Mouse (Mus musculus) forebrain, embryonic 13.5 days (tissue): ENCODE measurements around the gene Aprt. TPM values are rescaled to one million over a fixed set of nuclear protein-coding genes. Genes with fewer than 3 reads are reported as not detected.

Experiments
- ATAC-seq: fragments of 200-750 bp; cut with Nextera tagmentation; 2 replicates; pipeline ENCODE4 v1.8.0; 2017
- H3K27ac ChIP-seq: fragments of 300-500 bp; sonication (generic); 2 replicates; pipeline ENCODE4 v1.5.1; 2015; ENCODE audit warnings: inconsistent platforms, mild to moderate bottlenecking, moderate library complexity
- H3K27me3 ChIP-seq: fragments of 300-500 bp; sonication (generic); 2 replicates; pipeline ENCODE4 v1.6.1; 2015; ENCODE audit warnings: mild to moderate bottlenecking, inconsistent platforms
- H3K36me3 ChIP-seq: fragments of 300-500 bp; sonication (generic); 2 replicates; pipeline ENCODE4 v1.6.1; 2015; ENCODE audit warnings: mild to moderate bottlenecking, inconsistent platforms; ENCODE audit not compliant: poor library complexity, severe bottlenecking
- H3K4me1 ChIP-seq: fragments of 300-500 bp; sonication (generic); 2 replicates; pipeline ENCODE4 v1.6.1; 2015; ENCODE audit warnings: inconsistent platforms
- H3K4me2 ChIP-seq: fragments of 300-500 bp; sonication (generic); 2 replicates; pipeline ENCODE4 v1.6.1; 2015; ENCODE audit warnings: inconsistent platforms, mild to moderate bottlenecking, moderate library complexity
- H3K4me3 ChIP-seq: fragments of 300-500 bp; sonication (generic); 2 replicates; pipeline ENCODE4 v1.5.1; 2015; ENCODE audit warnings: mild to moderate bottlenecking, inconsistent platforms
- H3K9ac ChIP-seq: fragments of 300-500 bp; sonication (generic); 2 replicates; pipeline ENCODE4 v1.6.1; 2015; ENCODE audit warnings: mild to moderate bottlenecking, inconsistent platforms
- H3K9me3 ChIP-seq: fragments of 300-500 bp; sonication (generic); replicated peaks from 2 replicates; pipeline ENCODE4 v1.6.1; 2016; ENCODE audit warnings: inconsistent platforms
- WGBS: fragments of 180-500 bp; shearing (Covaris S2); methylation state at CpG from one replicate; pipeline ENCODE4 v1.1.7; 2015; 5-methylcytosine and 5-hydroxymethylcytosine counted together
- polyA plus RNA-seq: library from polyadenylated mRNA; unstranded; fragments of >200 nt; fragmentation: Nextera tagmentation; extraction: Ambion mirVana; gene quantifications from 2 replicates; pipeline ENCODE4 v1.2.1, GENCODE M21; 2015

Gene Aprt
- polyA plus RNA-seq, 1 experiment from 2014 or later, result 193 TPM

GRCm38 (mm10) chr8:122556030-122557009, 20.4 kb downstream of the Aprt start:
- WGBS, result 63% methylated on average over 12 of the region's 12 CpGs
- no peaks in the 10 kb centered on the region for H3K9me3 ChIP-seq
- H3K9ac ChIP-seq, result no peak overlapping the region
- H3K27ac ChIP-seq, result no peak overlapping the region
- no peak for ATAC-seq
- no peaks in the 10 kb centered on the region for H3K36me3 ChIP-seq
- no peak overlapping the region for H3K4me3 ChIP-seq
- H3K4me2 ChIP-seq, result no peak overlapping the region
- peaks cover 9% of the 10 kb centered on the region for H3K27me3 ChIP-seq
- H3K4me1 ChIP-seq, result peaks cover 5% of the 10 kb centered on the region

GRCm38 (mm10) chr8:122554786-122555185, 21.9 kb downstream of the Aprt start:
- Histone ChIP-seq H3K4me2 (no peak overlapping the region), H3K9ac (no peak overlapping the region), H3K4me3 (no peak overlapping the region), H3K9me3 (no peaks in the 10 kb centered on the region), H3K27ac (no peak overlapping the region), H3K27me3 (peaks cover 25% of the 10 kb centered on the region), H3K4me1 (peaks cover 18% of the 10 kb centered on the region), H3K36me3 (no peaks in the 10 kb centered on the region)
- ATAC-seq, result no peak
- WGBS, result 79% methylated on average over 6 of the region's 6 CpGs

GRCm38 (mm10) chr8:122551265-122552051, 25.3 kb downstream of the Aprt start, which contains the start of gene Piezo1:
Piezo1 (minus strand) TSS chr8:122551329.
- Histone ChIP-seq H3K36me3 (no peaks in the 10 kb centered on the region), H3K9me3 (no peaks in the 10 kb centered on the region), H3K4me1 (peaks cover 18% of the 10 kb centered on the region), H3K9ac (peak within 1 kb of the TSS; percentile 64), H3K4me2 (peak within 1 kb of the TSS; percentile 83), H3K27ac (no peak within 1 kb of the TSS), H3K27me3 (peaks cover 47% of the 10 kb centered on the region), H3K4me3 (peak within 1 kb of the TSS; percentile 47)
- ATAC-seq, result peak; percentile 54
- WGBS, result 12% methylated on average over 51 of the region's 56 CpGs

GRCm38 (mm10) chr8:122550995-122551264, 25.8 kb downstream of the Aprt start:
- Histone ChIP-seq H3K4me2 (peak overlapping the region; percentile 83), H3K36me3 (no peaks in the 10 kb centered on the region), H3K27me3 (peaks cover 47% of the 10 kb centered on the region), H3K4me1 (peaks cover 18% of the 10 kb centered on the region), H3K9ac (peak overlapping the region; percentile 64), H3K9me3 (no peaks in the 10 kb centered on the region), H3K4me3 (peak overlapping the region; percentile 47), H3K27ac (no peak overlapping the region)
- WGBS, result under 1% methylated on average over 38 of the region's 43 CpGs
- ATAC-seq, result no peak

- H3K9me3 ChIP-seq, result no peaks in the 10 kb centered on the region
- peaks cover 47% of the 10 kb centered on the region for H3K27me3 ChIP-seq
- H3K4me1 ChIP-seq, result peaks cover 18% of the 10 kb centered on the region
- peak; percentile 65; the same call in 1 of the 2 replicates for ATAC-seq
- H3K4me3 ChIP-seq, result peak overlapping the region; percentile 47
- no peaks in the 10 kb centered on the region for H3K36me3 ChIP-seq
- 5% methylated on average over 39 of the region's 52 CpGs for WGBS
- peak overlapping the region; percentile 83 for H3K4me2 ChIP-seq
- no peak overlapping the region for H3K27ac ChIP-seq
- H3K9ac ChIP-seq, result peak overlapping the region; percentile 64
Measured at GRCm38 (mm10) chr8:122550234-122550994, 26.3 kb downstream of the Aprt start.

GRCm38 (mm10) chr8:122548891-122549439, 27.7 kb downstream of the Aprt start:
- Histone ChIP-seq H3K4me3 (no peak overlapping the region), H3K36me3 (no peaks in the 10 kb centered on the region), H3K4me1 (peaks cover 18% of the 10 kb centered on the region), H3K9ac (no peak overlapping the region), H3K27me3 (peaks cover 47% of the 10 kb centered on the region), H3K9me3 (no peaks in the 10 kb centered on the region), H3K4me2 (no peak overlapping the region), H3K27ac (no peak overlapping the region)
- ATAC-seq, result no peak
- 88% methylated on average over 3 of the region's 3 CpGs for WGBS

- Histone ChIP-seq H3K27ac (no peak overlapping the region), H3K9me3 (no peaks in the 10 kb centered on the region), H3K4me2 (no peak overlapping the region), H3K4me3 (no peak overlapping the region), H3K36me3 (no peaks in the 10 kb centered on the region), H3K27me3 (peaks cover 47% of the 10 kb centered on the region), H3K9ac (no peak overlapping the region), H3K4me1 (peaks cover 18% of the 10 kb centered on the region)
- no peak for ATAC-seq
- WGBS, result 80% methylated on average over 13 of the region's 13 CpGs
Measured at GRCm38 (mm10) chr8:122548331-122548730, 28.4 kb downstream of the Aprt start.

- H3K4me2 ChIP-seq, result no peak overlapping the region
- H3K9me3 ChIP-seq, result no peaks in the 10 kb centered on the region
- no peaks in the 10 kb centered on the region for H3K36me3 ChIP-seq
- peaks cover 18% of the 10 kb centered on the region for H3K4me1 ChIP-seq
- H3K27ac ChIP-seq, result no peak overlapping the region
- 37% methylated on average over 5 of the region's 5 CpGs for WGBS
- no peak overlapping the region for H3K9ac ChIP-seq
- ATAC-seq, result no peak
- peaks cover 47% of the 10 kb centered on the region for H3K27me3 ChIP-seq
- no peak overlapping the region for H3K4me3 ChIP-seq
Measured at GRCm38 (mm10) chr8:122547815-122548214, 28.9 kb downstream of the Aprt start.

- Histone ChIP-seq H3K9me3 (no peaks in the 10 kb centered on the region), H3K27me3 (peaks cover 43% of the 10 kb centered on the region), H3K4me2 (0 out of 2 replicates have a peak overlapping the region, but pooled peaks have one; percentile 2), H3K4me3 (no peak overlapping the region), H3K27ac (no peak overlapping the region), H3K36me3 (no peaks in the 10 kb centered on the region), H3K4me1 (peaks cover 18% of the 10 kb centered on the region), H3K9ac (no peak overlapping the region; the same call in 1 of the 2 replicates)
- WGBS, result 79% methylated on average over 24 of the region's 24 CpGs
- ATAC-seq, result no peak
Measured at GRCm38 (mm10) chr8:122546811-122547453, 29.8 kb downstream of the Aprt start.

GRCm38 (mm10) chr8:122546066-122546755, 30.5 kb downstream of the Aprt start:
- H3K36me3 ChIP-seq, result no peaks in the 10 kb centered on the region
- no peak overlapping the region for H3K9ac ChIP-seq
- no peak overlapping the region for H3K27ac ChIP-seq
- 84% methylated on average over 7 of the region's 7 CpGs for WGBS
- no peak for ATAC-seq
- H3K4me2 ChIP-seq, result no peak overlapping the region
- H3K4me3 ChIP-seq, result no peak overlapping the region
- H3K4me1 ChIP-seq, result peaks cover 12% of the 10 kb centered on the region
- peaks cover 36% of the 10 kb centered on the region for H3K27me3 ChIP-seq
- no peaks in the 10 kb centered on the region for H3K9me3 ChIP-seq

- Histone ChIP-seq H3K4me2 (no peak overlapping the region), H3K4me1 (no peaks in the 10 kb centered on the region), H3K9ac (no peak overlapping the region), H3K4me3 (no peak overlapping the region), H3K36me3 (no peaks in the 10 kb centered on the region), H3K27me3 (peaks cover 16% of the 10 kb centered on the region), H3K9me3 (no peaks in the 10 kb centered on the region), H3K27ac (no peak overlapping the region)
- 89% methylated on average over 8 of the region's 8 CpGs for WGBS
- no peak for ATAC-seq
Measured at GRCm38 (mm10) chr8:122544138-122544537, 32.6 kb downstream of the Aprt start.
